Mouse (Mus musculus) midbrain, embryonic 10.5 days (tissue): ENCODE measurements around the gene Olfr1395. TPM values are rescaled to one million over a fixed set of nuclear protein-coding genes. Genes with fewer than 3 reads are reported as not detected.
A peak's percentile ranks its signal among the peaks of the same experiment; 100 is the strongest.
"Not testable (repeated sequence)": the region's sequence is repeated elsewhere in the genome, so short reads cannot be mapped to it uniquely, and the experiment has no call there.

Source experiments
- DNase-seq: peaks from one replicate; pipeline ENCODE4 v3.0.0-alpha.2; 2017; ENCODE audit warnings: low spot score
- H3K27ac ChIP-seq: fragments of 300-500 bp; sonication (generic); replicated peaks from 2 replicates; pipeline ENCODE4 v1.5.1; 2016; ENCODE audit warnings: mild to moderate bottlenecking
- H3K27me3 ChIP-seq: fragments of 300-500 bp; sonication (generic); 2 replicates; pipeline ENCODE4 v1.6.1; 2016; ENCODE audit warnings: low read depth, mild to moderate bottlenecking; ENCODE audit not compliant: poor library complexity, severe bottlenecking
- H3K36me3 ChIP-seq: fragments of 300-500 bp; sonication (generic); 2 replicates; pipeline ENCODE4 v1.6.1; 2016; ENCODE audit warnings: mild to moderate bottlenecking, moderate library complexity
- H3K4me1 ChIP-seq: fragments of 300-500 bp; sonication (generic); 2 replicates; pipeline ENCODE4 v1.6.1; 2016
- H3K4me3 ChIP-seq: fragments of 300-500 bp; sonication (generic); 2 replicates; pipeline ENCODE4 v1.5.1; 2016; ENCODE audit warnings: mild to moderate bottlenecking, moderate library complexity
- H3K9me3 ChIP-seq: fragments of 300-500 bp; sonication (generic); replicated peaks from 2 replicates; pipeline ENCODE4 v1.6.1; 2016; ENCODE audit warnings: mild to moderate bottlenecking
- WGBS: fragments of 180-500 bp; shearing (Covaris S2); methylation state at CpG from one replicate; pipeline ENCODE4 v1.1.7; 2016; 5-methylcytosine and 5-hydroxymethylcytosine counted together
- polyA plus RNA-seq: library from polyadenylated mRNA; unstranded; fragments of >200 nt; fragmentation: Nextera tagmentation; extraction: Ambion mirVana; gene quantifications from 2 replicates; pipeline ENCODE4 v1.2.1, GENCODE M21; 2016

Olfr1395 gene
- polyA plus RNA-seq, 1 experiment from 2014 or later, result not detected

- H3K9me3 ChIP-seq, result no peaks in the 10 kb centered on the region
- H3K27ac ChIP-seq, result no peak overlapping the region
- H3K4me3 ChIP-seq, result no peak overlapping the region
- H3K36me3 ChIP-seq, result no peaks in the 10 kb centered on the region
- no peak for DNase-seq
- H3K27me3 ChIP-seq, result no peaks in the 10 kb centered on the region
- 75% methylated on average over 2 of the region's 2 CpGs for WGBS
- no peaks in the 10 kb centered on the region for H3K4me1 ChIP-seq
Observed at GRCm38 (mm10) chr11:49114158-49114557, 27.9 kb upstream of the Olfr1395 start.

- Histone ChIP-seq H3K4me1 (no peaks in the 10 kb centered on the region), H3K36me3 (no peaks in the 10 kb centered on the region), H3K9me3 (no peaks in the 10 kb centered on the region), H3K4me3 (no peak within 1 kb of the TSS), H3K27ac (no peak within 1 kb of the TSS), H3K27me3 (no peaks in the 10 kb centered on the region)
- no peak for DNase-seq
Observed at GRCm38 (mm10) chr11:49114774-49115173, 27.3 kb upstream of the Olfr1395 start, which contains the start of gene Olfr1396. TSS of gene Olfr1396 (minus strand) at chr11:49114874.

- 76% methylated on average over 3 of the region's 3 CpGs for WGBS
- DNase-seq, result no peak
Observed at GRCm38 (mm10) chr11:49119635-49120034, 22.4 kb upstream of the Olfr1395 start.

GRCm38 (mm10) chr11:49124169-49124568, 17.9 kb upstream of the Olfr1395 start:
- 82% methylated on average over 2 of the region's 2 CpGs for WGBS
- Histone ChIP-seq H3K4me3 (no peak overlapping the region), H3K4me1 (no peaks in the 10 kb centered on the region), H3K36me3 (no peaks in the 10 kb centered on the region), H3K27ac (no peak overlapping the region), H3K27me3 (no peaks in the 10 kb centered on the region), H3K9me3 (no peaks in the 10 kb centered on the region)
- DNase-seq, result no peak

More at GRCm38 (mm10) chr11:49119635-49120034, 22.4 kb upstream of the Olfr1395 start:
- Histone ChIP-seq H3K36me3 (no peaks in the 10 kb centered on the region), H3K4me1 (no peaks in the 10 kb centered on the region), H3K27ac (no peak overlapping the region), H3K27me3 (no peaks in the 10 kb centered on the region), H3K4me3 (no peak overlapping the region), H3K9me3 (no peaks in the 10 kb centered on the region)

GRCm38 (mm10) chr11:49154077-49154476, 12.0 kb downstream of the Olfr1395 start, which contains the start of gene Olfr1394:
TSS of gene Olfr1394 (plus strand) at chr11:49154377.
- 94% methylated on average over 1 of the region's 1 CpGs for WGBS
- Histone ChIP-seq H3K36me3 (no peaks in the 10 kb centered on the region), H3K27ac (no peak within 1 kb of the TSS), H3K4me3 (no peak within 1 kb of the TSS), H3K9me3 (no peaks in the 10 kb centered on the region), H3K27me3 (no peaks in the 10 kb centered on the region), H3K4me1 (no peaks in the 10 kb centered on the region)
- DNase-seq, result no peak

- no peak for DNase-seq
- Histone ChIP-seq H3K4me1 (no peaks in the 10 kb centered on the region), H3K4me3 (no peak overlapping the region), H3K27ac (no peak overlapping the region), H3K9me3 (0 out of 2 replicates have a peak, but pooled peaks cover 5% of the 10 kb centered on the region), H3K27me3 (no peaks in the 10 kb centered on the region), H3K36me3 (no peaks in the 10 kb centered on the region)
- WGBS, result 91% methylated on average over 2 of the region's 2 CpGs
Observed at GRCm38 (mm10) chr11:49156821-49157814, 15.0 kb downstream of the Olfr1395 start.

- H3K9me3 ChIP-seq, result peaks cover 7% of the 10 kb centered on the region; the same call in 1 of the 2 replicates
- no peaks in the 10 kb centered on the region for H3K36me3 ChIP-seq
- peak overlapping the region; percentile 46; the same call in 1 of the 2 replicates for H3K27ac ChIP-seq
- 7% methylated on average over 50 of the region's 50 CpGs for WGBS
- H3K4me1 ChIP-seq, result peaks cover 8% of the 10 kb centered on the region
- peak; percentile 55 for DNase-seq
- peak overlapping the region; percentile 54 for H3K4me3 ChIP-seq
- peaks cover 33% of the 10 kb centered on the region for H3K27me3 ChIP-seq
Observed at GRCm38 (mm10) chr11:49168839-49169611, 27.0 kb downstream of the Olfr1395 start.

- 95% methylated on average over 4 of the region's 4 CpGs for WGBS
Observed at GRCm38 (mm10) chr11:49170576-49170975, 28.5 kb downstream of the Olfr1395 start.

GRCm38 (mm10) chr11:49175345-49175744, 33.3 kb downstream of the Olfr1395 start:
- no peak overlapping the region for H3K27ac ChIP-seq
- no peaks in the 10 kb centered on the region for H3K36me3 ChIP-seq
- no peak overlapping the region for H3K4me3 ChIP-seq
- no peak for DNase-seq
- 92% methylated on average over 8 of the region's 8 CpGs for WGBS
- H3K4me1 ChIP-seq, result peaks cover 6% of the 10 kb centered on the region; the same call in 1 of the 2 replicates
- peaks cover 5% of the 10 kb centered on the region for H3K27me3 ChIP-seq
- no peaks in the 10 kb centered on the region for H3K9me3 ChIP-seq

More at GRCm38 (mm10) chr11:49170576-49170975, 28.5 kb downstream of the Olfr1395 start:
- no peak for DNase-seq
- Histone ChIP-seq H3K4me1 (peaks cover 14% of the 10 kb centered on the region), H3K9me3 (peaks cover 7% of the 10 kb centered on the region; the same call in 1 of the 2 replicates), H3K27ac (no peak overlapping the region), H3K27me3 (peaks cover 33% of the 10 kb centered on the region), H3K4me3 (no peak overlapping the region), H3K36me3 (no peaks in the 10 kb centered on the region)

GRCm38 (mm10) chr11:49176047-49176779, 34.1 kb downstream of the Olfr1395 start:
- not testable (repeated sequence) for H3K4me3 ChIP-seq, H3K36me3 ChIP-seq, H3K4me1 ChIP-seq, H3K27ac ChIP-seq, DNase-seq, H3K27me3 ChIP-seq, H3K9me3 ChIP-seq
- 91% methylated on average over 4 of the region's 4 CpGs for WGBS

- no peak for DNase-seq
- H3K36me3 ChIP-seq, result no peaks in the 10 kb centered on the region
- no peaks in the 10 kb centered on the region for H3K27me3 ChIP-seq
- H3K9me3 ChIP-seq, result no peaks in the 10 kb centered on the region
- no peak overlapping the region for H3K27ac ChIP-seq
- WGBS, result 74% methylated on average over 1 of the region's 1 CpGs
- no peaks in the 10 kb centered on the region for H3K4me1 ChIP-seq
- no peak overlapping the region for H3K4me3 ChIP-seq
Observed at GRCm38 (mm10) chr11:49183172-49183571, 41.1 kb downstream of the Olfr1395 start.

- 83% methylated on average over 6 of the region's 6 CpGs for WGBS
- no peak for DNase-seq
- Histone ChIP-seq H3K27ac (no peak overlapping the region), H3K27me3 (no peaks in the 10 kb centered on the region), H3K4me3 (no peak overlapping the region), H3K9me3 (no peaks in the 10 kb centered on the region), H3K4me1 (no peaks in the 10 kb centered on the region), H3K36me3 (no peaks in the 10 kb centered on the region)
Observed at GRCm38 (mm10) chr11:49186452-49186851, 44.4 kb downstream of the Olfr1395 start.
